Mouse (Mus musculus): Measurements from ENCODE around the gene Scyl3. TPM values are rescaled to one million over a fixed set of nuclear protein-coding genes. Genes with fewer than 3 reads are reported as not detected.

Gene Scyl3
- polyA plus RNA-seq, 1 experiment, result 17.2 TPM

DNA sequence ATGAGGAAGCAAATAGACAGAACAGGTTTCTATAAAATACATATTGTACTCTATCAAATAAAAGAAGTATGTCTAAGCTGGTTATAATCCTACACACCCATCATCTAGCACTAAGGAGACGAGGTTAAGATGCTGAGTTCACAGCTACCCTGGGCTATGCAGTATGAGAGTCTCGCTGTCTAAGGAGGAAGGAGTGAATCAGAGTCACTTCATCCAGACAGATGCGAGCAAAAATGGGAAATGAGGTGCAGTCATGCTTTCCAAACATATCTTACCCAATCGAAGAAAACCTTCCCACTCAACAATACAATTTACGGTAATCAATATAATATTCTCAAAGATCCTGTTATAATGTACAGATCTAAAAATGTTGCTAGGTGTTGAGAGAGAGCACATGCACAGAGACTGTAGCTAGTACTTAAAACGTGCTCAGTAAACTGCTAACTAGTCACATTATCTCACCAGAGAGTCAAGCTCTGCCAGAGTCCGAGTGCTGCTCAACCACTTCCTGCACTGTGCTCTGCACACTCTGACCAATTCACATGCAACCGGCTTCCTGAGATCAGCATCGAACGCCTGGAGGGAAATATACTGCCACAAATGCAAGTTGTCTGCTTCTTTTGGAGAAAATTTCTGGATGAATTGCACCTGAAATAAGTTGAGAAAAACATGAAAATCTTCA is 35.2 kb downstream of the Scyl3 start:
- DNase-seq (ENCODE audit: low read depth), result no peak
- TF ChIP-seq POLR2A (IDR thresholded peaks at IDR 0.05; ENCODE audit: borderline replicate concordance, extremely low read depth, insufficient read depth, insufficient read length, poor library complexity, severe bottlenecking), result no peak
- no peak for TF ChIP-seq CTCF (IDR thresholded peaks at IDR 0.05; ENCODE audit: borderline replicate concordance, extremely low read depth, insufficient read depth, insufficient read length)

DNA sequence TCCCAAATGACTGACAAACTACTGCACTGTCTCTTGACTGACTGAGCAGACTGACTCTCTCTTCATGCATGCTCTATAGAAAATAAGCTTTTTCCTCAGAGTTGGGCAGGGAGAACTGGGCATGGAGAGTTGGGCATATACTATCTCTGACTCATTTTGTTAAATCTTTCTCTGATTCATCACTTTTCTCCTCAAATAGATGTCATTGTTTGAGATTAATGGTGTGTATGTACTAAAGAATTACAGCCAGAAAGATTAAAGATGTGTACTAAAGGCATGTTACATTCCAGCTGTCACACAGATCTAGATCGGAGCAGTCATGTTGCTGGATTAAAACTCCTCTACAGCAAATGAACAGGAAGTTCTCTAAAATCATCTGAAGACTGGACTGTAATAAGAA is 45.6 kb downstream of the Scyl3 start:
- TF ChIP-seq CTCF (IDR thresholded peaks at IDR 0.05; ENCODE audit: borderline replicate concordance, extremely low read depth, insufficient read depth, insufficient read length) (no peak), POLR2A (IDR thresholded peaks at IDR 0.05; ENCODE audit: borderline replicate concordance, extremely low read depth, insufficient read depth, insufficient read length, poor library complexity, severe bottlenecking) (no peak)

GRCm38 (mm10) chr1:163975088-163975487 is 46.2 kb downstream of the Scyl3 start:
- no peak for DNase-seq (ENCODE audit: low read depth)
- TF ChIP-seq POLR2A (IDR thresholded peaks at IDR 0.05; ENCODE audit: borderline replicate concordance, extremely low read depth, insufficient read depth, insufficient read length, poor library complexity, severe bottlenecking) (no peak), CTCF (IDR thresholded peaks at IDR 0.05; ENCODE audit: borderline replicate concordance, extremely low read depth, insufficient read depth, insufficient read length) (no peak)

More for the DNA sequence above, 45.6 kb downstream of the Scyl3 start:
- DNase-seq (ENCODE audit: low read depth), result no peak

- no peak for TF ChIP-seq POLR2A (IDR thresholded peaks at IDR 0.05; ENCODE audit: borderline replicate concordance, extremely low read depth, insufficient read depth, insufficient read length, poor library complexity, severe bottlenecking)
- DNase-seq (ENCODE audit: low read depth), result no peak
Observed at GRCm38 (mm10) chr1:163976515-163976914, 47.6 kb downstream of the Scyl3 start.

DNA sequence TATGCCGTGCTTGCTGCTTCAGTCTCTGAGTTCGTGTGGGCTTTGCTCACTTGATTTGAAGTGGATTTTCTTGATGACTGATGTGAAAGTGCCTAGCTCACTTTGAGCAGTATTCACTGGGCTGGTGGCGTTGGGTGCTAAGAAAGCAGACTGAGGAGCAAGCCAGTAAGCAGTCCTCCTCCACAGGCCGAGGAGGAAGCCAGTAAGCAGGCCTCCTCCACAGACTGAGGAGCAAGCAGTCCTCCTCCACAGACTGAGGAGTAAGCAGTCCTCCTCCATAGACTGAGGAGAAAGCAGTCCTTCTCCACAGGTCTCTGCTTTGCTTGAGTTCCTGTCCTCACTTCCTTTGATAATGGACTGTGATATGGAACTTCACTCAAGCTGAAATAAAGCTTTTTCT is 63.5 kb downstream of the Scyl3 start:
- no peak for TF ChIP-seq POLR2A (IDR thresholded peaks at IDR 0.05; ENCODE audit: borderline replicate concordance, extremely low read depth, insufficient read depth, insufficient read length, poor library complexity, severe bottlenecking)
- DNase-seq (ENCODE audit: low read depth), result no peak

DNA sequence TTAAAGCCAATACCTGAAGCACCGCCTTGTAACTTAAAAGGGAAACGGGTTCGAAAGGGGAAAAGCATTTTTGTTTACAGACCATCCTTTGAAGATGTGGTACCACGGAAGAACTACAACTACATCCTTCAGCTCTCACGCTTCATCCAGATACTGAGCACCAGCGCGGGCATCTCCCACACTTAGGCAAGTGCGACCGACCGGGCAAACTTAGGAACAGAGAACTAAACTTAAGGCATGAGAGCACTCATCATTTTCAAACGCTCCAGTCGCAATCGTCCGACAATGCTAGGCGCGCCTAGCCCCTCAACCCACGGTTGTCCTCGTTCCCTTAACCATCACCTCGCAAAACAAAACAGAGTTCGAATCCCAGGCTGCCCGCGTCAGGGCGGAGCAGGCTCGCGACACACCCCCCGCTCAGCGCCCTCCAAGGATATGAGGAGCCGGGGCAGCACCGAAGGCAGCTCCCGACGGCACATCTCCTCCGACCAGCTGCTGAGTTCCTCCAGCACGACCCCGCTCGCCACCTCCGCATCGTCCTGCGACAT is 65.3 kb downstream of the Scyl3 start:
- DNase-seq (ENCODE audit: low read depth), result no peak
- TF ChIP-seq POLR2A (IDR thresholded peaks at IDR 0.05; ENCODE audit: borderline replicate concordance, extremely low read depth, insufficient read depth, insufficient read length, poor library complexity, severe bottlenecking), result no peak
- no peak for TF ChIP-seq CTCF (IDR thresholded peaks at IDR 0.05; ENCODE audit: borderline replicate concordance, extremely low read depth, insufficient read depth, insufficient read length)

DNA sequence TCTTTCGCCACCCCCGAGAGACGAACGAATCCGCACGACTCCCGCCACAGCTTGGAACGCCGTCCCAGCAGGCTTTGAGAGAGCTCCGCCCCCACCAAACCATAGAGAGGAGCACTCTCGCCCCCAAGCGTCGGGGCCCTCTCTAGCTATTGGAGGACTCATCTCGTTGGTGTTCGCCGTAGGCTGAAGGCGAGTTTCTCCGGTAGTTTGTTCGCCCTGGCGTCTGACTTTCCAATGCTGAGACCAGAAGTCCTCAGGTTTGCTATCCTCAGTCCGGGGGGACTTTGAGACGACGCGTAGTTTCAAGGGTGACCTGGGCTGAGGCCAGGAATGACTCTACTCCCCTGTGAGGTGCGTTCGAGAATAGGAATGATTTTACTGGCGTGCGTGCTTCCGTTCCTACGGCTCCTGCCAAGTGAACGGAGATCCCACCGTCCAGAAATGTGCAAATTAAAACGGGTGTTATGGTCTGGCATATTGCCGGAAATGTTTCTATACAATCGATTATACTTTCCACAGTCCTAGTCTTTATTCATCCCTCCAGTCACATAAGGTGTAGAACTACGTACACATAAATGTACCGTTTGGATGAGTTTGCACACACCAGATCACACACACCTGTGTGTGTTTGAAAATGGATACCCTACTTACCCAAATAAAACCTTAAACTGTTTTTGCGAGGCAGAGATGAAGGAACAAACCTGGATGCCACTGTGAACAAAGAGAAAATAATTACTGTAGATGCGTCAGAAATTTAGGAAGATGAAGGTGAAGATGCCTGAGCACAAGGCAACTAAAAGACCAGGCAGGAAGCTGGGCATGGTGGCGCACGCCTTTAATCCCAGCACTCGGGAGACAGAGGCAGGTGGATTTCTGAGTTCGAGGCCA is 66.1 kb downstream of the Scyl3 start, which contains the start of the genes BC055324 and Mettl18:
Gene BC055324, minus strand, starts transcription at position 76 of the 888 bp plus-strand sequence.
Gene Mettl18, plus strand, starts transcription at position 169 of the 888 bp plus-strand sequence.
- no peak for TF ChIP-seq CTCF (IDR thresholded peaks at IDR 0.05; ENCODE audit: borderline replicate concordance, extremely low read depth, insufficient read depth, insufficient read length)
- TF ChIP-seq POLR2A (IDR thresholded peaks at IDR 0.05; ENCODE audit: borderline replicate concordance, extremely low read depth, insufficient read depth, insufficient read length, poor library complexity, severe bottlenecking), result peak; percentile 33; the same call in 1 of the 2 replicates

GRCm38 (mm10) chr1:163995609-163995913 is 66.7 kb downstream of the Scyl3 start:
- DNase-seq (ENCODE audit: low read depth), result no peak
- TF ChIP-seq CTCF (IDR thresholded peaks at IDR 0.05; ENCODE audit: borderline replicate concordance, extremely low read depth, insufficient read depth, insufficient read length), result no peak
- TF ChIP-seq POLR2A (IDR thresholded peaks at IDR 0.05; ENCODE audit: borderline replicate concordance, extremely low read depth, insufficient read depth, insufficient read length, poor library complexity, severe bottlenecking), result no peak

More for the DNA sequence above, 66.1 kb downstream of the Scyl3 start, which contains the start of the genes BC055324 and Mettl18:
- DNase-seq (ENCODE audit: low read depth), result peak; percentile 98

DNA sequence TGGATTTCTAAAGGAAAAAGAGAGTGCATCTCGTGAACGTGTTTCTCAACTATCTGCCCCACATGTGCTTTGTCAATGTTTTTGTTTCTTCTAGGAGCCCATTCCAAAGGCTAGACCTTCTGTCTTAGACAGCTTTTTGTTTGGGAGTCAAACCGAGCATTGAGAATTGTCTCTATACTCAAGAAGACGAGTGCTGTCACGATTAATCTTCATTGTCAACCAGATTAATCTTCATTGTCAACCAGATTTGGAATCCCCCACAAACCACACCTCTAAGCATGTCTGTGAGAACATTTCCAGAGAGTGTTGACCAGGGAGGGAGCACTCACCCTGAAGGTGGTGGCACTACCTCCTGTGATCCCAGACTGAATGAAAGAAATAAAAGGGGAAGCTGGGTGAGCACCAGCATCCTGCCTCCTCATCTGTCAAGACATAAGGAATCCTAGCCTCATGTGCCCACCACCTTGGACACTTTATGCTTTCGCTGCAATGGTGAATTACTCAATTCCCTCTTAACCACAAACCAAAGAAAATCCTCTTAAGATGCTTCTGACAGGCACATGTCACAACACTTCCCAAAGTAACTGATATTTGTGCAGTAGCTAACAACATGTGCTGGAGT is 73.0 kb downstream of the Scyl3 start:
- TF ChIP-seq POLR2A (IDR thresholded peaks at IDR 0.05; ENCODE audit: borderline replicate concordance, extremely low read depth, insufficient read depth, insufficient read length, poor library complexity, severe bottlenecking) (no peak), CTCF (IDR thresholded peaks at IDR 0.05; ENCODE audit: borderline replicate concordance, extremely low read depth, insufficient read depth, insufficient read length) (no peak)
- no peak for DNase-seq (ENCODE audit: low read depth)

DNA sequence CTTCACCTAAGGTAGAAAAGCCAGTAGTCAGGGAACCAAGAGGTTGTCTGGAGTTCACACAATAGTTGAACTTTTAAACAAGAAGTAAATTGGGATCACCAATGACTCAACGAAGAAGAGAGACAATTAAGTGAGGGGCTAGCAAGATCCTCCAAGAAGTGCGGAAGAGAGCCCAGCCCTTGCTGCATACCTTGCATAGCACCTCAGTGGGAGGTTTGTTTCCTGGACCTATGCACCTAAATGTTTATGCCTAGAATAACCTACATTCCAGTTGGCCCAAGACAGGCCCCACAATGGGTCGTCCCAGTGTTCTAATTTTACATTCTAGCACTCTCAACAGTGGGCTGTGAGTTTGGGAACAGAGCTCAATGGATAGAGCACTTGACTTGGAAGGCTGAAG is 75.4 kb downstream of the Scyl3 start:
- no peak for DNase-seq (ENCODE audit: low read depth)
- TF ChIP-seq POLR2A (IDR thresholded peaks at IDR 0.05; ENCODE audit: borderline replicate concordance, extremely low read depth, insufficient read depth, insufficient read length, poor library complexity, severe bottlenecking) (no peak), CTCF (IDR thresholded peaks at IDR 0.05; ENCODE audit: borderline replicate concordance, extremely low read depth, insufficient read depth, insufficient read length) (no peak)

Other genes starting within 250 kb of the Scyl3 start
- 0.57 and 0.72 TPM in 2 replicates for gene Mettl11b, start 203.9 kb upstream of the Scyl3 start, polyA plus RNA-seq (2012; rRNA removed)
- gene Kifap3, start 149.5 kb upstream of the Scyl3 start, polyA plus RNA-seq (2012; rRNA removed), result 63.0 and 96.7 TPM in 2 replicates
- gene BC055324, start 65.7 kb downstream of the Scyl3 start, polyA plus RNA-seq (2012; rRNA removed), result 8.2 and 13.0 TPM in 2 replicates
- 3.0 and 3.5 TPM in 2 replicates for gene Mettl18, start 65.8 kb downstream of the Scyl3 start, polyA plus RNA-seq (2012; rRNA removed)
- 0.03 and 0.05 TPM in 2 replicates for gene Sele, start 119.1 kb downstream of the Scyl3 start, polyA plus RNA-seq (2012; rRNA removed)
- gene Sell, start 132.9 kb downstream of the Scyl3 start, polyA plus RNA-seq (2012; rRNA removed), result 0.12 TPM in 1 of 2 replicates, not detected in the other
- not detected in 2 replicates for gene Selp, start 186.2 kb downstream of the Scyl3 start, polyA plus RNA-seq (2012; rRNA removed)
- 0.16 and 0.36 TPM in 2 replicates for gene F5, start 222.7 kb downstream of the Scyl3 start, polyA plus RNA-seq (2012; rRNA removed)